Mouse (Mus musculus) right cerebral cortex, postnatal 25 days (tissue): ENCODE results near the gene Gpc5.
"Not testable (repeated sequence)": the region's sequence is repeated elsewhere in the genome, so short reads cannot be mapped to it uniquely, and the experiment has no call there.

ENCODE experiments used
- DNase-seq: peaks from one replicate; pipeline ENCODE4 v3.0.0; 2022

Gene Gpc5

DNA sequence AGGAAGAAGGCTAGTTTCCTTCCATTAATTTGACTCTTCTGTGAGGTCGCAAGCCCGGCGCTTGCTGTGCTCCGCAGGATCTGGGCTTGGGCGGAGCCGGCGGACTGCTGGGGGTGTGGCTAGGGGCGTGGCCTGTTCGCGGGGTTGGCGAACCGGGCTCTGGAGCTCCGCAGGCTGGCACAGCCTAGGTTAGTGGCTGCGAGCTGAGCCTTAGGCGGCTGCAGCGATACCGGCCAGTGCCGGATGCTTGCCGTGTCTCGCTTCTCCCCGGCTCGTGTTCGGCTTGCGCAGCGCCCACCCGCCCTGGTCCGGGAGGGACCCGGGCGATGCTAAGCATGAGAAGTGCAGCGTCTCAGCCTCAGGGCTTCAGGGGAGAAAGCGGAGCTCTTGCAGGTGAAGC, at the start of gene Gpc5:
Gpc5 (plus strand) TSS at position 135 of the 400 bp plus-strand sequence.
- peak; percentile 89 for DNase-seq

GRCm38 (mm10) chr14:115042660-115043059, 49.4 kb upstream of the Gpc5 start:
- no peak for DNase-seq

GRCm38 (mm10) chr14:115044016-115044415, 48.0 kb upstream of the Gpc5 start:
- DNase-seq, result no peak

DNA sequence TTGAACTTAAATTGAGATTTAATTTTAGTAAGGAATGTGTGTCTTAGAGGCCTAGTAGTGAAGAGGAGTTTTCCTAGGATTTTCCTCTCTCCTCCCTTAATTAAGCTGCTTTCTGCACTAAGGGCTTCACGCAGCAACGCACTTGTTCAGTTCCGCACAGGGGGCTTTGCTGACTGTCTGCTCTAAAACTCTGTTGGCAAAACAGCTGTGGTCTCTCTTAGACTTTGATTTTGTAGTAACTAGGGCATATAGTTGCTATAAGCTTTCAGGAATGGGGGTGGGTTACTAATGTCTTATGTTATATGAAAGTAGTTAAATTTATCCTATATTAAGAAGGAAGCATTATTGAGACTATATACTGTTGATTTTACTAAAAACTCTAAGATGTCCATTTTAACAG, 46.3 kb upstream of the Gpc5 start:
- DNase-seq, result no peak

DNA sequence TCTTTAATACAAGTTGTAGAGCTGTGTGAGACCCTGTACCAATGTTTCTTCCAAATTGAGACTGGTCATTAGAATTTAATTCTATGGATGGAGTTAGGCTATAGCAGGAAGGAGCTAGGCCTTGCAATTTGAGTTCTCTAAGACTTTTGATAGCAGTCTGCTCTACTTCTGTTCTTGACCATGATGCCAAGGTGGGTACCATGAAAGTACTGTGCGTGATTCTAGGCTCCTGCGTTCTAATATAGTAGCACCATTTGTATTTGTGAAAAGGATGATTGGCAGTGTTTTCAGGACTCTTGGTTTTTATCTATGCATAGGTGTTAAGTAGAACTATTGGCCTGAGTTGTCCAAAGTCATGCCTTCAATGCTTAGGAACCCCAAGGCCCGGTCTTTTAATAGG, 44.7 kb upstream of the Gpc5 start:
- no peak for DNase-seq

DNA sequence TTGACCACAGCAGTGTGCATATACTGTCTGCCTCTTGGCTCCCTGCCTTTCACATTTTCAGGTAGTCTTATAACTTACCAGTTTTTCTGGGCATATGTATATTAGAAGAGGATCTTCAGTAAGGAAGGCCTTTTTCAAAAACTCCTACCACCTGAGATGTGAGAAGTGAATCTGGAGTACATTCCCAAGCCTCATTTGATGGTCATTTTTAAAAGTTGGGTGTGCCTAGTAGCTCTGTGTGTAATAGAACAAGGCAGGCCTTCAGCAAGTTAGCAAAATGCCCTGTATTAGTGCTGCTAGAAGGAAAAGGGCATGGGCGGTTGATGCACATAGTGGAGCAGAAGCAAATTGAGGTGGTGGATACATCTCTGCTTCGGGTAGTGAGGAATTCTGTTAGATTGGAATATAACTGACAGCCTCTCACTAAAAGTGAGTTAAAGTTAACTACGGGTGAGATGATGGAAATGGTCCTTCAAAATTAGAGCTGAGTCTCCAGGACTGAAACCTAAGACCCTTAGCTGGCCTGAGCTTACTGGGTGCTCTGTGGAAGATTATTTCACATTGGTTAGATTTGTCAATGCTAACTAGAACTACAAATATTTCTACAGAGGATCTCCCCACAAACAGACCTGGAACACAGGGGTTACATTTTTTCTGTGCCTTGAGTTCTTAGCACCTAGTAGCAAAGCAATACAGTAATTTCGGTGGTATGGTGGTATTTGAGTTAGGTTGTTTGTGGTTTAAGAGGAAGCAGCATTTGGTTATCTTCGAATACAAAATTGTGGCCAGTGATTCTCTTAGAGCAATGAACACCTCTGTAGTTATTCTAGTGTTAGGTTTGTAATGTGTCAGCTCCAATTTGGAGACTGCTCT, 43.8 kb upstream of the Gpc5 start:
- DNase-seq, result no peak

DNA sequence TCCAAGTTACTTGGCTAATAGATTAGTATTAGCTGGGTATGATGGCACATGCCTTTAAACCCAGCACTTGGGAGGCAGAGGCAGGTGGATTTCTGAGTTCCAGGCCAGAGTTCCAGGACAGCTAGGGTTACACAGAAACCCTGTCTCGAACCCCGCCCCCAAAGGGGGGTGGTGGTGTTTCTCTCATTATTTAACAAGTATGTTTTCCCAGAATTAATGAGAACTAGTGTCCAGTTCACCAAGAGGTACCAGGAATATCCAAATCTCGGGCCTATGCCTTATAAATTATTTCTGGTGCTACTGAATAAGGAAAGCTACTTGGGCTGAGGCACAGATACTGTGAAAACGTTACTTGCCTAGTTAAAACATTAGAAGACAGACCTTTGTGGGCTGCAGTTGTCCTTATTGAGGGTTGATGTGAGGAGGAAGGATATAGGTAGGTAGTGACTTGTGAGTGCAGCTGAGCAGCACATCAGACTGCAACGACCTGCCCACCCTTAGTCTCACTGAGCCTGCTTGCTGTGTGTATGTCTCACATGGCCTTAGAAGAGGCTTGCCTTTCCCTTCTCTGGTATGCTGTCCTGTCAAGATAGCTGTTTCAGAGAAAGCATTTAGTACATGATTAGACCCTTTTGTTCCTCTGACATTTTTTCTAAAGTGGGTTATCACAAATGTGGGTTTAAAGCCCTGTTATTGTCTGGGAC, 43.0 kb upstream of the Gpc5 start:
- no peak for DNase-seq

GRCm38 (mm10) chr14:115049831-115050230, 42.2 kb upstream of the Gpc5 start:
- no peak for DNase-seq

DNA sequence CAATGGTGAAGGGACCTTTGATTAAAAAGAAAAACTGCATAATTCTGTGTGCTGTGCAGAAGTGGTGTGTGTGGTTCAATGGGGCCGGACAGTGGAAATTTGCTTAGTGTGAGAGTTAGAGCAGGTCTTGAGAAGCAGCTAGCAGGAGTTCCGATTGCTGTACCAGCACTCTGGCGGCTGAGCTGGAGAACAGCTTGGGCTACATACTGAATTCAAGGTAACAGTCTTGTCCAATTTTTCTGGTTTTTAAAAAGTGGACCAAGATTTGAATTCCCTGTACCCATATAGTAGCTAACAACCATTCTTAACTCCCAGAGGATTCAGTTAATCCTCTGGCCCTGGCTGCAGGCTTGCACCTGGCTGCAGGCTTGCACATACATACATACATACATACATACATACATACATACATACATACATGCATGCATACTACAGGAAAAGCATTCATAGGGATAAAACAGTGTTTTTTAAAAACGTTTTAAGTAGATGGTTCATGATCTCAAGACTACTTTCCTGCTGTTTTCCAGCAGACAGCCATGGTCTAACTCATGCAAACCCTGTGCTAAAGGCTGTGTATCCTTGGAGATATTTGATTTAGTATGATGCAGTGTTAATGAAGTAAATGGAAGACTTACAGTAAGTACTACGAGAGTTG, 40.8 kb upstream of the Gpc5 start:
- DNase-seq, result no peak

GRCm38 (mm10) chr14:115052371-115052770, 39.6 kb upstream of the Gpc5 start:
- no peak for DNase-seq

DNA sequence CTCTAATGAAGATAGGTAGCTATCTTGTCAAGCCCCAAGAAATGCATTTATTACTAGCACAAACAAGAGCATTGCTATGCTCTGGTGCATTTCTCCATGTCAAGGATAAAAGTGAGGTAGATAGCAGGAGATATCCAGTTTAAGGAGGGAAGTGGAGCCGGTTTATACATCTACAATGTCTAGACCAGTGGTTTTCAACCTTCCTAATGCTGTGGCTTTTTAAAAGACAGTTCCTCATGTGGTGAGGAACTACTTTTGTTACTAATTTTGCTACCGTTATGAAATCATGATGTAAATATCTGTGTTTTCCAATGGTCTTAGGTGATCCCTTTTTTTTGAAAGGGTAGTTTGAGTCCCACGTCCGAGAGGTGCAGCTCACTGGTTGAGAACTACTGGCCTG, 37.8 kb upstream of the Gpc5 start:
- no peak for DNase-seq

GRCm38 (mm10) chr14:115057524-115057923, 34.5 kb upstream of the Gpc5 start:
- DNase-seq, result no peak

- not testable (repeated sequence) for DNase-seq
Measured at GRCm38 (mm10) chr14:115066164-115066563, 25.9 kb upstream of the Gpc5 start.

- peak; percentile 52 for DNase-seq
Measured at GRCm38 (mm10) chr14:115070534-115070933, 21.5 kb upstream of the Gpc5 start.

GRCm38 (mm10) chr14:115077340-115077739, 14.7 kb upstream of the Gpc5 start:
- DNase-seq, result no peak

DNA sequence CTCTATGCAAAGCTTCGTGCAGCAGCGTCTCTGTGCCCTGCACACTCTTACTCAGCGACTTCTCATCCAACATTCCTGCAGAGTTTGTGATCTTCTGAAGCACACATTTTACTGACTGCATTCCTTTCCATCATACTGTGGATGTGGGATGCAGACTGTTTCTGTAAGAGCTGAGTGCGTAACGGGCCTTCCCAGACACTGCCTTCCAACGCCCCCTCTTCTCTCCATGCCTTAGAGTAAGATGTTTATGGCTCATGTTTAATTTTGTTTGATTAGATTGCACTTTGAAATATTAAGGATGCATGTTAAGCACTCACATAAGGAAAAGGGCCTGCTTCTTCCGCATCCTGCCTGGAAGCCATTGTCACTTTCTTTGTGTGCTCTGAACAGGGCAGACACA, 14.0 kb upstream of the Gpc5 start:
- DNase-seq, result no peak

DNA sequence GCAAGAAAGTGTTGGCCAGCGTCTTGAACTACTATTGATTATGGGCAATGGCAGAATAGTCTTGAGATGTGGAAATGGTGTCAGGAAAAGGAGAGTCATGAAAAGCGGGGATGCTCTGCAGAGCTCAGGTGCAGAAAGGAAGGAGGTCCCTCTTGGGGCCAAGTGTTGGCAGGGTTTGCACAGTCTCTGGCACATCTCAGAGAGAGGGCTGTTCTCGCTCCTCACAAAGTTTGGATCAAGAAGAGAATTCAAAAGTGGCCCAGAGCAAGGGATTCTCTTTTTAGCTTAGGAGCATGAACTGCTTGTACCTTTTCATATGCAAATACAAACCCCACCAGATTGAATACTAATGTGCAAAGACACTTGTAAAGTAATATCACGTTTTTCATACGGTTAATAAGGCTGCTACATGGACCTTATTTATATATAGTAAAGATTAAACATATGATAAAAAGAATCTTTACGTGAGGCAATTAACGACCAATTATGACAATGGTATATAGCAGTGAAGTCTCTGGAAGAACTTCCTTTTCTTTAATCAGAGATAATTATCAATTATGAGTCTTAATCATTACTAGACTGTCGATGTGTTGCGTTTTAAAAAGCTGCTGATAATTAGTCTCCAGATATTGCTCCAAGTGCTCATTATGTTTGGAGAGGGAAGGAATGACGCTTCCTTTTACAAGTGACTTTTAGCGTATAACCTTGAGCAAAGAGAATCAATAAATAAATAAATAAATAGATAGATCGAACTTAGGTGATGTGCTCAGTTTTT, 10.1 kb upstream of the Gpc5 start:
- DNase-seq, result no peak

DNA sequence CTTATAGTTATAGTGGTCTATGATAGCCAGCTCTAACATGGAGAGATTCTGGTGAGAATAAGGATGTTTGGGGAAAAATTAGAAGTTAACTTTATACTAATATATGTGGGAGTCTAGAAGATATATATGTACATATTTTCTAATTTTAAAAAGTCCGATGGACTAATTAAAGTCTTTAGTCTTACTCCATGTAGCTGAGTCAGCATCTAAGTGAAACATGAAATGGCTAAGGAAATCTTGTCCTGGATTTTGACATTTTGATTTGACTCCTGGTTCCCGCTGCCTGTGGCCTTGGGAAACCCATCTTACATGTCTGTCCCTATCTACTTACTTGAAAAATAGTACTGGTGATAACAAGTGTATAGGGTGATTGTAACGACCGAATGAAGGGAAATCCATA, 1.5 kb upstream of the Gpc5 start:
- DNase-seq, result no peak

GRCm38 (mm10) chr14:115092510-115092909, 495 bp downstream of the Gpc5 start:
- DNase-seq, result no peak

- no peak for DNase-seq
Measured at GRCm38 (mm10) chr14:115092952-115093351, 937 bp downstream of the Gpc5 start.

DNA sequence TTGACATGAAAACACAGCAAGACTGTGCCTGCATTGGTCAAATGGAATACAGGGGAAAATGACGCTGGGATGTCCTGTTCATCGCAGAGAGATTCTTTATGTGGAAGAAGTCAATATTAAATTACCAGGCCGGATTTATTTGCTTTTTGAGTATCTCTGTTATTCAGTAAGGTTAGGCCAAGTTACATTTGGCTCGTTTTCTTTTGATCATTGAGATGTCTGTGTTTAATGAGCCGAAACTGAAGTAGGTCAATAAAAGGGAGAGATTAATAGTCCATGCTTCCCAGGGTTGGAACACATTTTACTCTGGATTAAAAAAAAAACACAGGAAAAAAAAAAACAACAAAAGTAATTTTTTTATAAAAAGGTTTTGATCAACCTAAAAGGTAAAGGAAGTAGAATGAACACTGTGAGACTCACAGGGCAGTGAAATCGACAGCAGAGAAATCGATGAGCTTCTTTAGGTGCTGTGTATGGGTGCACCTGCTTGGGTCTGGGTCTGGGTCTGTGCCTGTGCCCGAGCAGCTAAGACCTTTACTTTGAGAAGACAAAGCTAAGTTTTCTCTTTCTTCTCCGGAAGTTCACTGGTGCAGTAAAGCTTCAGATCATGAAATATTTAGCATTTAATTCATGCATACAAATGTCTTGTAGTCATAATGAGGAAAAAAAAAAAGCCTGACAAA, 8.7 kb downstream of the Gpc5 start:
- no peak for DNase-seq

DNA sequence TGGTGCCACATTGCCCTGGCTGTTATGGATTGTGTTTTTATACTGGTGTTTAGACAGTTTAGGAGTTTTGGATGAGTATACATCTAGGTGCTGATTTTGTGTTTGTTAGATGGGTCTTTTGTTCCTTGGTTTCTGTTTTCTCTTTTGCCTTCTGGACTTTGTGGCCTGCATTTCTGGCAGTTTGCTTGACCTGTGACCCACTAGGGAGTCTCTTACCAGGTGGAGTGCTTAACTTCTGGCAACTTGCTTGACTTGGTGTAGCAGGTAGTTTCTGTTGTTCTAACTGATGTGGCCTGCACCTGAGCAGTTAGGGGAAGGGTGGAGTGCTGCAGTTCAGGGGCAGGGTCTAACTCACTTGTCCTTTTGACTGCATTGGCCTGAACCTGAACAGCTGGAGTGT, 14.3 kb downstream of the Gpc5 start:
- DNase-seq, result no peak
